Mouse (Mus musculus) liver, embryonic 14.5 days (tissue): ENCODE results near the gene Tmem38a. TPM values are rescaled to one million over a fixed set of nuclear protein-coding genes. Genes with fewer than 3 reads are reported as not detected.

Experiments
- ATAC-seq: fragments of 200-750 bp; cut with Nextera tagmentation; 2 replicates; pipeline ENCODE4 v1.8.0; 2017; ENCODE audit warnings: moderate number of reproducible peaks, mild to moderate bottlenecking, moderate library complexity; ENCODE audit not compliant: insufficient read depth
- DNase-seq, 3 experiments: peaks; one replicate each; pipeline ENCODE4 v3.0.0-alpha.2; 2012 to 2013; ENCODE audit warnings: low read depth in 3 of 3, low spot score in 3 of 3
- H3K27ac ChIP-seq: fragments of 300-500 bp; sonication (generic); 2 replicates; pipeline ENCODE4 v1.5.1; 2014; ENCODE audit warnings: moderate library complexity, mild to moderate bottlenecking, control low read depth, inconsistent platforms
- H3K27me3 ChIP-seq: fragments of 300-500 bp; sonication (generic); 2 replicates; pipeline ENCODE4 v1.6.1; 2014; ENCODE audit warnings: mild to moderate bottlenecking, low read length, moderate library complexity; ENCODE audit not compliant: control insufficient read depth, insufficient read depth
- H3K36me3 ChIP-seq: fragments of 300-500 bp; sonication (generic); replicated peaks from 2 replicates; pipeline ENCODE4 v1.6.1; 2014; ENCODE audit warnings: low read depth; ENCODE audit not compliant: control insufficient read depth, insufficient read depth
- H3K4me1 ChIP-seq, 2 experiments: fragments of 200-500 bp in 1 of 2; fragments of 300-500 bp in 1 of 2; sonication (generic) in 1 of 2; replicated peaks; 2 replicates each; pipeline ENCODE4 v1.6.1; 2012 to 2014; ENCODE audit warnings: antibody characterized with exemption in 1 of 2, inconsistent platforms in 1 of 2, low read length in 1 of 2; ENCODE audit not compliant: control insufficient read depth in 2 of 2, insufficient read depth in 2 of 2
- H3K4me2 ChIP-seq: fragments of 300-500 bp; sonication (generic); 2 replicates; pipeline ENCODE4 v1.6.1; 2014; ENCODE audit warnings: low read depth, mild to moderate bottlenecking, control low read depth, moderate library complexity
- H3K4me3 ChIP-seq, 2 experiments: fragments of 200-500 bp in 1 of 2; fragments of 300-500 bp in 1 of 2; sonication (generic) in 1 of 2; 2 replicates each; pipeline ENCODE4 v1.5.1; 2012 to 2014; ENCODE audit warnings: low read depth in 2 of 2, low read length in 2 of 2, mild to moderate bottlenecking in 2 of 2, control low read depth in 1 of 2, inconsistent platforms in 1 of 2, moderate library complexity in 1 of 2; ENCODE audit not compliant: insufficient read depth in 1 of 2
- H3K9ac ChIP-seq: fragments of 300-500 bp; sonication (generic); replicated peaks from 2 replicates; pipeline ENCODE4 v1.6.1; 2014; ENCODE audit warnings: mild to moderate bottlenecking, control low read depth, moderate library complexity
- H3K9me3 ChIP-seq: fragments of 300-500 bp; sonication (generic); 2 replicates; pipeline ENCODE4 v1.6.1; 2016; ENCODE audit warnings: low read length, mixed read lengths; ENCODE audit not compliant: control insufficient read depth
- CTCF ChIP-seq: IDR thresholded peaks from 2 replicates; pipeline ENCODE4 v1.5.1; 2016; ENCODE audit warnings: antibody characterized with exemption, low read depth, control low read depth
- EP300 ChIP-seq: IDR thresholded peaks from 2 replicates; pipeline ENCODE4 v1.6.1; 2016; ENCODE audit warnings: antibody characterized with exemption, low read depth
- WGBS: fragments of 180-500 bp; shearing (Covaris S2); extraction: QIAGEN DNeasy Blood & Tissue Kit; methylation state at CpG from one replicate; pipeline ENCODE4 v1.1.7; 2014; ENCODE audit not compliant: insufficient replicate concordance; 5-methylcytosine and 5-hydroxymethylcytosine counted together
- polyA plus RNA-seq, 2 experiments: library from polyadenylated mRNA; depleted of rRNA in 1 of 2; stranded (reverse) in 1 of 2; unstranded in 1 of 2; fragments of >200 nt; fragmentation: Nextera tagmentation in 1 of 2; extraction: Ambion mirVana in 1 of 2; gene quantifications; 2 replicates each; pipeline versions ENCODE4 v1.2.1 to v1.2.3; 2012 to 2014

Gene Tmem38a
- polyA plus RNA-seq, 2 experiments = 0.62 to 0.98 TPM

GRCm38 (mm10) chr8:72547802-72548643 lies 23.8 kb upstream of the Tmem38a start, which contains the start of gene Med26:
Gene Med26, minus strand, starts transcription at chr8:72548270.
- TF ChIP-seq CTCF (no peak), EP300 (0 out of 2 replicates have a peak, but pooled peaks have one; percentile 35)
- Histone ChIP-seq H3K36me3 (peaks cover 5% of the 10 kb centered on the region), H3K27me3 (no peaks in the 10 kb centered on the region), H3K4me1 (peaks cover 13 to 14% of the 10 kb centered on the region in 2 experiments), H3K9ac (peak within 1 kb of the TSS; percentile 99), H3K4me3 (peak within 1 kb of the TSS; percentile 93 to 96), H3K4me2 (peak within 1 kb of the TSS; percentile 97), H3K9me3 (no peaks in the 10 kb centered on the region), H3K27ac (peak within 1 kb of the TSS; percentile 70)
- ATAC-seq = peak; percentile 94
- peak; percentile 97 for DNase-seq
- under 1% methylated on average over 79 of the region's 92 CpGs for WGBS

DNA sequence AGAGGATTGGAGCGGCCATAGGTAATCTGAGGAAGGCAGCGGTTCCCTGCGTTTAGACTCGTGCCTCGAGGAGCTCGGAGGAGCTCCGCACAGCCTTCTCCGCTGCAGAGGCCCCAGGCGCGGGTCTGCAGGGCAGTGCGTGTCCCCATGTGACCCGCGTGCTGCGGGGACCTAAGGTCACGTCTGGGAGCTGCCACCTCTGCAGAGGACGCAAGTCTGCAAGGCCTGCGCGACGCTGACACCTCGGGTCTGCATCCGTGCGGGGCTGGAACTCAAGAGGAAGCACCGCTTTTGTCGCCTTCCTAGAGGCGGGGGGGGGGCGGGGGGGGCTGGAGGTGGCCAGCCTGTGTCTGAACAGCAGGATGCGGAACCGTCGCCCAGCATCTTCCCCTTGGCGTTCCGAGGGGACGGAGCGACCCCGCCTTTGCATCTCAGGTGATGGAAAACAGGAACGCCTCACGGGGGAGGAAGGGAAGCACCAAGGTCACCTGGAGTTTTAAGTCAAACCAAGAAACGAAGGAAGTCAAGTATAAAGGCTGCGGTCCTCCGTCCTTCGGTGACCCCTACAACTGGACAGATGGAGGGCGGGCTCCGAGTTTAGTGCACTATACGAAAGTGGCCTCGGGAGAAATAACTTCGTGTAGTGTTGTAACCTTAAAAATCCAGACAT lies 23.1 kb upstream of the Tmem38a start:
- WGBS = under 1% methylated on average over 45 of the region's 45 CpGs
- TF ChIP-seq CTCF = no peak
- no peak for TF ChIP-seq EP300
- DNase-seq = no peak
- Histone ChIP-seq H3K4me1 (peaks cover 13 to 14% of the 10 kb centered on the region in 2 experiments), H3K27me3 (no peaks in the 10 kb centered on the region), H3K9ac (peak overlapping the region; percentile 73), H3K4me2 (peak overlapping the region; percentile 97), H3K36me3 (peaks cover 5% of the 10 kb centered on the region), H3K27ac (peak overlapping the region; percentile 70), H3K4me3 (peak overlapping the region; percentile 75 to 96), H3K9me3 (no peaks in the 10 kb centered on the region)
- ATAC-seq = peak; percentile 54

GRCm38 (mm10) chr8:72549314-72549892 lies 22.5 kb upstream of the Tmem38a start:
- peak overlapping the region; percentile 75 to 96 for H3K4me3 ChIP-seq
- no peaks in the 10 kb centered on the region for H3K27me3 ChIP-seq
- TF ChIP-seq CTCF (no peak), EP300 (no peak)
- H3K9ac ChIP-seq = peak overlapping the region; percentile 73
- H3K4me1 ChIP-seq = peaks cover 13 to 14% of the 10 kb centered on the region in 2 experiments
- DNase-seq = no peak
- no peak overlapping the region for H3K27ac ChIP-seq
- H3K9me3 ChIP-seq = no peaks in the 10 kb centered on the region
- no peak for ATAC-seq
- peak overlapping the region; percentile 97 for H3K4me2 ChIP-seq
- WGBS = 12% methylated on average over 5 of the region's 5 CpGs
- H3K36me3 ChIP-seq = peaks cover 3% of the 10 kb centered on the region

GRCm38 (mm10) chr8:72555770-72556169 lies 16.1 kb upstream of the Tmem38a start:
- H3K36me3 ChIP-seq = no peaks in the 10 kb centered on the region
- ATAC-seq (no peak), DNase-seq (no peak)
- no peak overlapping the region for H3K4me2 ChIP-seq
- TF ChIP-seq EP300 = no peak
- TF ChIP-seq CTCF = no peak
- no peaks in the 10 kb centered on the region for H3K4me1 ChIP-seq
- H3K4me3 ChIP-seq = no peak overlapping the region
- no peaks in the 10 kb centered on the region for H3K27me3 ChIP-seq
- 68% methylated on average over 4 of the region's 4 CpGs for WGBS
- no peaks in the 10 kb centered on the region for H3K9me3 ChIP-seq
- no peak overlapping the region for H3K9ac ChIP-seq
- H3K27ac ChIP-seq = no peak overlapping the region
